Comparison of ENCODE assay signal across 8 mouse cellular contexts in genomic region chr7:19023357-19023814, GRCm38 (mm10). TPM values are rescaled to one million over a fixed set of nuclear protein-coding genes. Genes with fewer than 3 reads are reported as not detected.
DNase-seq lines count a peak whose midpoint lies in the region; ATAC-seq and TF ChIP-seq lines count a peak whose summit lies in the region.

Foxa3 (minus strand) TSS chr7:19023538.

- H3K4me1 ChIP-seq in ES-Bruce4 (ENCODE audit: control insufficient read depth, insufficient read depth, low read length) = peaks cover 3% of the 10 kb centered on the region
- peaks cover 4% of the 10 kb centered on the region; the same call in 1 of the 2 replicates for H3K4me1 ChIP-seq in forebrain, embryonic 14.5 days (ENCODE audit: control insufficient read depth, insufficient read depth, low read length)
- H3K4me1 ChIP-seq in hindbrain, embryonic 12.5 days = peaks cover 19% of the 10 kb centered on the region
- peaks cover 28% of the 10 kb centered on the region for H3K4me1 ChIP-seq in limb, embryonic 13.5 days
- H3K4me1 ChIP-seq in midbrain, embryonic 12.5 days = peaks cover 17% of the 10 kb centered on the region

- peak; percentile 11 for ATAC-seq in forebrain, embryonic 14.5 days
- ATAC-seq in hindbrain, embryonic 12.5 days (ENCODE audit: low FRiP score) = peak; percentile 21
- peak; percentile 19 for ATAC-seq in limb, embryonic 13.5 days (ENCODE audit: low FRiP score, low read depth)
- ATAC-seq in midbrain, embryonic 12.5 days (ENCODE audit: low FRiP score, low read depth) = peak; percentile 27

- no peaks in the 10 kb centered on the region for H3K27me3 ChIP-seq in ES-Bruce4 (ENCODE audit: control insufficient read depth, insufficient read depth, low read length, poor library complexity, severe bottlenecking)
- peaks cover 30% of the 10 kb centered on the region for H3K27me3 ChIP-seq in forebrain, embryonic 14.5 days (replicated peaks; ENCODE audit: control insufficient read depth, insufficient read depth, low read length)
- H3K27me3 ChIP-seq in hindbrain, embryonic 12.5 days = peaks cover 44% of the 10 kb centered on the region
- peaks cover 44% of the 10 kb centered on the region for H3K27me3 ChIP-seq in limb, embryonic 13.5 days
- H3K27me3 ChIP-seq in midbrain, embryonic 12.5 days = peaks cover 40% of the 10 kb centered on the region

- TF ChIP-seq CTCF in ES-Bruce4 (IDR thresholded peaks at IDR 0.05; ENCODE audit: low read depth, low read length) = peak; percentile 33

- H3K4me3 ChIP-seq in ES-Bruce4 (ENCODE audit: low read depth, low read length) = peak within 1 kb of the TSS; percentile 91
- H3K4me3 ChIP-seq in forebrain, embryonic 14.5 days (ENCODE audit: low read depth, low read length) = peak within 1 kb of the TSS; percentile 87
- peak within 1 kb of the TSS; percentile 92 for H3K4me3 ChIP-seq in hindbrain, embryonic 12.5 days
- H3K4me3 ChIP-seq in limb, embryonic 13.5 days = peak within 1 kb of the TSS; percentile 84
- H3K4me3 ChIP-seq in midbrain, embryonic 12.5 days = peak within 1 kb of the TSS; percentile 96

- peak within 1 kb of the TSS; percentile 23; the same call in 1 of the 2 replicates for H3K27ac ChIP-seq in ES-Bruce4 (ENCODE audit: insufficient read depth, low read length)
- peak within 1 kb of the TSS; percentile 23; the same call in 1 of the 2 replicates for H3K27ac ChIP-seq in forebrain, embryonic 14.5 days (ENCODE audit: low read depth, low read length)
- H3K27ac ChIP-seq in hindbrain, embryonic 12.5 days = peak within 1 kb of the TSS; percentile 70
- H3K27ac ChIP-seq in limb, embryonic 13.5 days = no peak within 1 kb of the TSS
- H3K27ac ChIP-seq in midbrain, embryonic 12.5 days (replicated peaks) = peak within 1 kb of the TSS; percentile 56

- peak within 1 kb of the TSS; percentile 94 for H3K9ac ChIP-seq in ES-Bruce4 (ENCODE audit: low read depth, poor library complexity, severe bottlenecking)
- peak within 1 kb of the TSS; percentile 92 for H3K9ac ChIP-seq in forebrain, embryonic 14.5 days (ENCODE audit: low read length)
- H3K9ac ChIP-seq in hindbrain, embryonic 12.5 days = peak within 1 kb of the TSS; percentile 95
- H3K9ac ChIP-seq in limb, embryonic 13.5 days = peak within 1 kb of the TSS; percentile 97
- H3K9ac ChIP-seq in midbrain, embryonic 12.5 days (replicated peaks) = peak within 1 kb of the TSS; percentile 90

- peak within 1 kb of the TSS; percentile 87 for H3K4me2 ChIP-seq in forebrain, embryonic 14.5 days (ENCODE audit: low read length)
- H3K4me2 ChIP-seq in hindbrain, embryonic 12.5 days (replicated peaks) = peak within 1 kb of the TSS; percentile 80
- peak within 1 kb of the TSS; percentile 93 for H3K4me2 ChIP-seq in limb, embryonic 13.5 days (replicated peaks)
- peak within 1 kb of the TSS; percentile 86 for H3K4me2 ChIP-seq in midbrain, embryonic 12.5 days (replicated peaks)

- no peaks in the 10 kb centered on the region for H3K9me3 ChIP-seq in ES-Bruce4 (replicated peaks; ENCODE audit: control insufficient read depth, insufficient read depth, low read length, poor library complexity, severe bottlenecking)
- no peaks in the 10 kb centered on the region for H3K9me3 ChIP-seq in forebrain, embryonic 14.5 days (replicated peaks; ENCODE audit: control insufficient read depth, low read length)
- H3K9me3 ChIP-seq in hindbrain, embryonic 12.5 days (replicated peaks) = no peaks in the 10 kb centered on the region
- no peaks in the 10 kb centered on the region for H3K9me3 ChIP-seq in limb, embryonic 13.5 days
- no peaks in the 10 kb centered on the region for H3K9me3 ChIP-seq in midbrain, embryonic 12.5 days

- H3K36me3 ChIP-seq in ES-Bruce4 (ENCODE audit: control insufficient read depth, insufficient read depth, low read length, poor library complexity, severe bottlenecking) = no peaks in the 10 kb centered on the region
- 0 out of 2 replicates have a peak, but pooled peaks cover under 1% of the 10 kb centered on the region for H3K36me3 ChIP-seq in forebrain, embryonic 14.5 days (ENCODE audit: control insufficient read depth, insufficient read depth, low read length)
- no peaks in the 10 kb centered on the region for H3K36me3 ChIP-seq in hindbrain, embryonic 12.5 days
- H3K36me3 ChIP-seq in limb, embryonic 13.5 days = no peaks in the 10 kb centered on the region
- H3K36me3 ChIP-seq in midbrain, embryonic 12.5 days = no peaks in the 10 kb centered on the region

- TF ChIP-seq POLR2A in ES-Bruce4 (IDR thresholded peaks at IDR 0.05; ENCODE audit: insufficient read depth, low read length) = no peak

- no peak for TF ChIP-seq EP300 in ES-Bruce4 (IDR thresholded peaks at IDR 0.05; ENCODE audit: insufficient read depth, low read depth, low read length)

- WGBS in forebrain, embryonic 14.5 days = 3% methylated on average over 29 of the region's 30 CpGs
- WGBS in hindbrain, embryonic 12.5 days = 4% methylated on average over 30 of the region's 30 CpGs
- WGBS in limb, embryonic 13.5 days = 3% methylated on average over 26 of the region's 30 CpGs
- 7% methylated on average over 30 of the region's 30 CpGs for WGBS in midbrain, embryonic 12.5 days

- peak; percentile 52 for DNase-seq in adrenal gland, adult 8-10 months
- no peak for DNase-seq in forebrain, embryonic 14.5 days (ENCODE audit: low spot score)
- peak; percentile 63 for DNase-seq in thymus, postnatal 14 days
- DNase-seq in layer of hippocampus, adult 18-20 months (ENCODE audit: low spot score in 2 of 2) = no peak

RNA-seq across cellular contexts. Expression of gene Foxa3, which starts in this region (rescaled TPM):
- polyA plus RNA-seq in ES-Bruce4 (2011; ENCODE audit: insufficient read depth, insufficient read length, low read depth, missing spikeins) = 2.5 and 2.6 TPM in 2 replicates
- total RNA-seq in adrenal gland, adult 8-10 months (2022) = under 1 TPM in 1 of 4 experiments, not detected in 3; 0.12 TPM
- not detected in 2 replicates for polyA plus RNA-seq in forebrain, embryonic 14.5 days (2014; fragmentation: Nextera tagmentation; extraction: Ambion mirVana)
- 0.10 and 0.73 TPM in 2 replicates for polyA plus RNA-seq in hindbrain, embryonic 12.5 days (2016; fragmentation: Nextera tagmentation; extraction: Ambion mirVana)
- polyA plus RNA-seq in limb, embryonic 13.5 days (2015; fragmentation: Nextera tagmentation; extraction: Ambion mirVana) = 3.5 and 4.1 TPM in 2 replicates
- polyA plus RNA-seq in midbrain, embryonic 12.5 days (2016; fragmentation: Nextera tagmentation; extraction: Ambion mirVana) = 0.09 and 0.10 TPM in 2 replicates
- not detected for total RNA-seq in layer of hippocampus, adult 18-20 months (2021)

Comparison
In these comparisons a context has a peak if more than half of its experiments do, and no peak if none do; other contexts are left out.
1. Peak in DNase-seq in adrenal gland, adult 8-10 months; RNA of the gene not detected or under 1 TPM.
2. Peak in ATAC-seq, H3K4me3 ChIP-seq, H3K27ac ChIP-seq, H3K9ac ChIP-seq and H3K4me2 ChIP-seq in forebrain, embryonic 14.5 days; RNA of the gene not detected or under 1 TPM.
3. Peak in ATAC-seq, H3K4me3 ChIP-seq, H3K27ac ChIP-seq, H3K9ac ChIP-seq and H3K4me2 ChIP-seq in hindbrain, embryonic 12.5 days; RNA of the gene not detected or under 1 TPM.
4. Peak in ATAC-seq, H3K4me3 ChIP-seq, H3K27ac ChIP-seq, H3K9ac ChIP-seq and H3K4me2 ChIP-seq in midbrain, embryonic 12.5 days; RNA of the gene not detected or under 1 TPM.